Comparison of ENCODE assay signal across 29 mouse cellular contexts in the genomic region with DNA sequence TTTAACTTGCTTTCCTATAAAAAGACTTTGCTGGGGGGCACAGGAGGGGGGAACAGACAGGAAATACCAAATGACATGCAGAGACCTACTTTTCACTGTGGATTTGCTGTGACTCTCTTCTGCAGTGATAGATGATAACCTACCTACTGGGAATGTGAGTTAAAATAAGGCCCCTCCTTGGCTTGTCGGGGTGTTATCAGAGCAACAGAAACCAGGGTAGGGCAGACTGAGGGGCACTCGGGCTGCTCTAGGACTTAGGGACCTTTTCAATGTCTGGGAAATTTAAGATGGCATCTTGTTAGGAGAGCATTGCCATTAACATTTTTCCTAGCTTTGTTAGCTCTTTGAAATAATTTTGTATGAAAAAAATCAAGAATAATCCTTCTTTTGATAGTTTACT. TPM values are rescaled to one million over a fixed set of nuclear protein-coding genes. Genes with fewer than 3 reads are reported as not detected.
DNase-seq lines count a peak whose midpoint lies in the region; ATAC-seq and TF ChIP-seq lines count a peak whose summit lies in the region.
"Had no signal": no experiment of that assay in that cellular context is flagged by ENCODE, and none has a peak within 500 bp of the region (broad histone marks: within the 10 kb centered on the region; RNA-seq: fewer than 3 reads in every experiment).

No protein-coding gene starts in this region.

- no peak for TF ChIP-seq EP300 in liver, postnatal 0 days (IDR thresholded peaks at IDR 0.05; ENCODE audit: low read depth)

- H3K9me3 ChIP-seq in liver, embryonic 11.5 days (ENCODE audit: control insufficient read depth, low read length) = no peaks in the 10 kb centered on the region
- H3K9me3 ChIP-seq in liver, postnatal 0 days (ENCODE audit: low read length) = no peaks in the 10 kb centered on the region
- no peaks in the 10 kb centered on the region for H3K9me3 ChIP-seq in liver, embryonic 13.5 days (replicated peaks)
- no peaks in the 10 kb centered on the region for H3K9me3 ChIP-seq in liver, embryonic 16.5 days (replicated peaks; ENCODE audit: control insufficient read depth, low read length)
- H3K9me3 ChIP-seq in intestine, embryonic 15.5 days = no peaks in the 10 kb centered on the region
- H3K9me3 ChIP-seq: embryonic facial prominence, embryonic 13.5 days; embryonic facial prominence, embryonic 15.5 days; forebrain, embryonic 10.5 days; forebrain, embryonic 12.5 days; G1E had no signal

- intact Hi-C loops in gastrocnemius, adult 2 months (cut with DNase I) = no loop called here

- no peak overlapping the region for H3K9ac ChIP-seq in liver, embryonic 11.5 days (ENCODE audit: low read depth, low read length)
- H3K9ac ChIP-seq in liver, postnatal 0 days (replicated peaks) = no peak overlapping the region
- H3K9ac ChIP-seq in liver, embryonic 13.5 days = no peak overlapping the region
- H3K9ac ChIP-seq in liver, embryonic 16.5 days (ENCODE audit: low read depth, low read length) = no peak overlapping the region
- H3K9ac ChIP-seq in intestine, embryonic 15.5 days = no peak overlapping the region
- H3K9ac ChIP-seq: embryonic facial prominence, embryonic 13.5 days; embryonic facial prominence, embryonic 15.5 days; forebrain, embryonic 12.5 days had no signal

- ATAC-seq in liver, embryonic 11.5 days (replicated peaks; ENCODE audit: low FRiP score) = peak; percentile 58
- ATAC-seq in liver, postnatal 0 days = no peak
- ATAC-seq in liver, embryonic 13.5 days (ENCODE audit: low read depth) = peak; percentile 77
- 0 out of 2 replicates have a peak, but pooled peaks have one; percentile 47 for ATAC-seq in liver, embryonic 16.5 days (ENCODE audit: low read depth)
- ATAC-seq in intestine, embryonic 15.5 days = no peak
- ATAC-seq: activated CD4-positive, CD25-positive, alpha-beta regulatory T cell, adult 4 months; CD4-positive, CD25-positive, alpha-beta regulatory T cell, adult 4 months; forebrain, embryonic 14.5 days; Patski had no signal

- no peak for DNase-seq in gastrocnemius, adult 2 months
- DNase-seq in gastrocnemius, postnatal 10 days = no peak
- DNase-seq in liver, embryonic 11.5 days (ENCODE audit: low spot score) = no peak
- DNase-seq in liver, postnatal 0 days = no peak
- DNase-seq in liver, embryonic 13.5 days = no peak
- DNase-seq: adrenal gland, postnatal 14 days; B cell, adult 2 months; cerebellum, adult 11-12 months; cerebellum, adult 8-10 months; cerebellum, adult 9-11 months; cerebellum, postnatal 14 days; cerebellum, postnatal 36 days had no signal

- H3K36me3 ChIP-seq in liver, embryonic 11.5 days (ENCODE audit: control insufficient read depth, insufficient read depth, low read length) = no peaks in the 10 kb centered on the region
- peaks cover 68% of the 10 kb centered on the region for H3K36me3 ChIP-seq in liver, postnatal 0 days (replicated peaks; ENCODE audit: insufficient read depth, low read length)
- peaks cover 37% of the 10 kb centered on the region for H3K36me3 ChIP-seq in liver, embryonic 13.5 days
- H3K36me3 ChIP-seq in liver, embryonic 16.5 days (ENCODE audit: control insufficient read depth, insufficient read depth) = peaks cover 13% of the 10 kb centered on the region
- H3K36me3 ChIP-seq in intestine, embryonic 15.5 days = no peaks in the 10 kb centered on the region
- H3K36me3 ChIP-seq: embryonic facial prominence, embryonic 13.5 days; embryonic facial prominence, embryonic 15.5 days; forebrain, embryonic 10.5 days; forebrain, embryonic 12.5 days had no signal

- no peak for TF ChIP-seq CTCF in gastrocnemius, adult 2 months (IDR thresholded peaks at IDR 0.05)
- no peak for TF ChIP-seq CTCF in liver, postnatal 0 days (IDR thresholded peaks at IDR 0.05; ENCODE audit: low read depth)

- WGBS in liver, embryonic 11.5 days = 28% methylated on average over 2 of the region's 2 CpGs
- WGBS in liver, postnatal 0 days (ENCODE audit: insufficient replicate concordance) = 42% methylated on average over 2 of the region's 2 CpGs
- 10% methylated on average over 2 of the region's 2 CpGs for WGBS in liver, embryonic 13.5 days (ENCODE audit: insufficient replicate concordance)
- 11% methylated on average over 2 of the region's 2 CpGs for WGBS in liver, embryonic 16.5 days (ENCODE audit: insufficient replicate concordance)
- 63% methylated on average over 2 of the region's 2 CpGs for WGBS in intestine, embryonic 15.5 days

- peaks cover 7% of the 10 kb centered on the region for H3K4me1 ChIP-seq in liver, embryonic 11.5 days (replicated peaks; ENCODE audit: control insufficient read depth, insufficient read depth, low read length)
- H3K4me1 ChIP-seq in liver, postnatal 0 days (ENCODE audit: insufficient read depth) = no peaks in the 10 kb centered on the region
- H3K4me1 ChIP-seq in liver, embryonic 13.5 days (replicated peaks) = peaks cover 16% of the 10 kb centered on the region
- peaks cover 3% of the 10 kb centered on the region for H3K4me1 ChIP-seq in liver, embryonic 16.5 days (ENCODE audit: control insufficient read depth, low read depth, low read length)
- H3K4me1 ChIP-seq in intestine, embryonic 15.5 days (replicated peaks) = no peaks in the 10 kb centered on the region
- H3K4me1 ChIP-seq: embryonic facial prominence, embryonic 15.5 days; forebrain, embryonic 10.5 days had no signal

- no peak overlapping the region for H3K4me3 ChIP-seq in gastrocnemius, adult 2 months
- H3K4me3 ChIP-seq in liver, embryonic 11.5 days (ENCODE audit: low read depth, low read length) = no peak overlapping the region
- no peak overlapping the region for H3K4me3 ChIP-seq in liver, postnatal 0 days (ENCODE audit: low read depth, low read length)
- H3K4me3 ChIP-seq in liver, embryonic 13.5 days (replicated peaks) = no peak overlapping the region
- no peak overlapping the region for H3K4me3 ChIP-seq in liver, embryonic 16.5 days (ENCODE audit: low read depth, low read length)
- H3K4me3 ChIP-seq in intestine, embryonic 15.5 days (replicated peaks) = no peak overlapping the region
- H3K4me3 ChIP-seq: embryonic facial prominence, embryonic 13.5 days; embryonic facial prominence, embryonic 15.5 days; erythroblast, embryonic 14.5 days; forebrain, embryonic 10.5 days; forebrain, embryonic 12.5 days had no signal

- H3K4me2 ChIP-seq in liver, embryonic 11.5 days = no peak overlapping the region
- no peak overlapping the region for H3K4me2 ChIP-seq in liver, postnatal 0 days (ENCODE audit: low read depth, low read length)
- H3K4me2 ChIP-seq in liver, embryonic 13.5 days = no peak overlapping the region
- no peak overlapping the region for H3K4me2 ChIP-seq in liver, embryonic 16.5 days (ENCODE audit: low read depth, low read length)
- no peak overlapping the region for H3K4me2 ChIP-seq in intestine, embryonic 15.5 days (replicated peaks)
- H3K4me2 ChIP-seq: embryonic facial prominence, embryonic 13.5 days; embryonic facial prominence, embryonic 15.5 days; forebrain, embryonic 12.5 days had no signal

- H3K27ac ChIP-seq in gastrocnemius, adult 2 months = peak overlapping the region; percentile 80
- no peak overlapping the region for H3K27ac ChIP-seq in liver, embryonic 11.5 days (ENCODE audit: low read depth, low read length)
- no peak overlapping the region for H3K27ac ChIP-seq in liver, postnatal 0 days (ENCODE audit: low read depth)
- 0 out of 2 replicates have a peak overlapping the region, but pooled peaks have one; percentile 2 for H3K27ac ChIP-seq in liver, embryonic 13.5 days
- no peak overlapping the region for H3K27ac ChIP-seq in liver, embryonic 16.5 days (ENCODE audit: low read length)
- H3K27ac ChIP-seq in intestine, embryonic 15.5 days = no peak overlapping the region
- H3K27ac ChIP-seq: embryonic facial prominence, embryonic 13.5 days; embryonic facial prominence, embryonic 15.5 days; forebrain, embryonic 10.5 days; forebrain, embryonic 12.5 days had no signal

- no peaks in the 10 kb centered on the region for H3K27me3 ChIP-seq in liver, embryonic 11.5 days (replicated peaks; ENCODE audit: control insufficient read depth, insufficient read depth, low read length)
- H3K27me3 ChIP-seq in liver, postnatal 0 days (ENCODE audit: insufficient read depth, low read length) = no peaks in the 10 kb centered on the region
- H3K27me3 ChIP-seq in liver, embryonic 13.5 days = no peaks in the 10 kb centered on the region
- H3K27me3 ChIP-seq in liver, embryonic 16.5 days (ENCODE audit: control insufficient read depth, insufficient read depth, low read depth, low read length) = no peaks in the 10 kb centered on the region
- no peaks in the 10 kb centered on the region for H3K27me3 ChIP-seq in intestine, embryonic 15.5 days (replicated peaks)
- H3K27me3 ChIP-seq: CH12.LX; embryonic facial prominence, embryonic 13.5 days; embryonic facial prominence, embryonic 15.5 days; forebrain, embryonic 12.5 days; Patski had no signal

RNA-seq across cellular contexts. Expression of gene Mcm10, which starts 10.7 kb away (rescaled TPM):
- total RNA-seq in gastrocnemius, adult 2 months (2021) = under 1 TPM in 1 of 2 experiments, not detected in 1; 0.08 TPM
- 1 to 10 TPM; 2.3 to 4.7 TPM for total RNA-seq in gastrocnemius, postnatal 10 days (2021)
- polyA plus RNA-seq in liver, embryonic 11.5 days (2014; fragmentation: Nextera tagmentation; extraction: Ambion mirVana) = 77.2 and 84.4 TPM in 2 replicates
- polyA plus RNA-seq in liver, postnatal 0 days (2015; fragmentation: Nextera tagmentation; extraction: Ambion mirVana) = 10.5 and 12.2 TPM in 2 replicates
- 39.3 and 47.0 TPM in 2 replicates for polyA plus RNA-seq in liver, embryonic 13.5 days (2015; fragmentation: Nextera tagmentation; extraction: Ambion mirVana)
- 29.8 and 30.3 TPM in 2 replicates for polyA plus RNA-seq in liver, embryonic 16.5 days (2015; fragmentation: Nextera tagmentation; extraction: Ambion mirVana)
- polyA plus RNA-seq in intestine, embryonic 15.5 days (2015; fragmentation: Nextera tagmentation; extraction: Ambion mirVana) = 34.2 and 36.8 TPM in 2 replicates

RNA-seq across cellular contexts. Expression of gene Optn, which starts 40.6 kb away (rescaled TPM):
- 10 to 100 TPM; 80.2 to 99.2 TPM for total RNA-seq in gastrocnemius, adult 2 months (2021)
- total RNA-seq in gastrocnemius, postnatal 10 days (2021) = 10 to 100 TPM; 23.5 to 26.4 TPM
- polyA plus RNA-seq in liver, embryonic 11.5 days (2014; fragmentation: Nextera tagmentation; extraction: Ambion mirVana) = 18.7 and 21.8 TPM in 2 replicates
- polyA plus RNA-seq in liver, postnatal 0 days (2015; fragmentation: Nextera tagmentation; extraction: Ambion mirVana) = 41.0 and 42.0 TPM in 2 replicates
- polyA plus RNA-seq in liver, embryonic 13.5 days (2015; fragmentation: Nextera tagmentation; extraction: Ambion mirVana) = 15.2 and 18.4 TPM in 2 replicates
- polyA plus RNA-seq in liver, embryonic 16.5 days (2015; fragmentation: Nextera tagmentation; extraction: Ambion mirVana) = 21.8 and 22.3 TPM in 2 replicates
- polyA plus RNA-seq in intestine, embryonic 15.5 days (2015; fragmentation: Nextera tagmentation; extraction: Ambion mirVana) = 17.3 and 18.7 TPM in 2 replicates

RNA-seq across cellular contexts. Expression of gene Ucma, which starts 47.4 kb away (rescaled TPM):
- total RNA-seq in gastrocnemius, adult 2 months (2021) = not detected
- total RNA-seq in gastrocnemius, postnatal 10 days (2021) = under 1 TPM in 1 of 2 experiments, not detected in 1; 0.75 TPM
- not detected in 2 replicates for polyA plus RNA-seq in liver, embryonic 11.5 days (2014; fragmentation: Nextera tagmentation; extraction: Ambion mirVana)
- not detected in 2 replicates for polyA plus RNA-seq in liver, postnatal 0 days (2015; fragmentation: Nextera tagmentation; extraction: Ambion mirVana)
- polyA plus RNA-seq in liver, embryonic 13.5 days (2015; fragmentation: Nextera tagmentation; extraction: Ambion mirVana) = not detected in 2 replicates
- not detected in 2 replicates for polyA plus RNA-seq in liver, embryonic 16.5 days (2015; fragmentation: Nextera tagmentation; extraction: Ambion mirVana)
- polyA plus RNA-seq in intestine, embryonic 15.5 days (2015; fragmentation: Nextera tagmentation; extraction: Ambion mirVana) = not detected in 2 replicates
- total RNA-seq: adrenal gland, adult 18-20 months; adrenal gland, adult 8-10 months; adrenal gland, postnatal 14 days; adrenal gland, postnatal 36 days; CH12.LX; common myeloid progenitor, adult 5-6 weeks; G1E had no signal
- polyA plus RNA-seq: activated CD4-positive, CD25-positive, alpha-beta regulatory T cell, adult 4 months; CD4-positive, CD25-positive, alpha-beta regulatory T cell, adult 4 months; erythroblast, embryonic 14.5 days; forebrain, embryonic 12.5 days; G1E; Patski had no signal

Comparison
In these comparisons a context has a peak if more than half of its experiments do, and no peak if none do; other contexts are left out.
1. H3K27ac ChIP-seq: peak in gastrocnemius, adult 2 months (single experiment) and liver, embryonic 13.5 days (single experiment); none in liver, embryonic 11.5 days (single experiment), liver, postnatal 0 days (single experiment), liver, embryonic 16.5 days (single experiment) and intestine, embryonic 15.5 days (single experiment).
2. ATAC-seq: peak in liver, embryonic 11.5 days (single experiment), liver, embryonic 13.5 days (single experiment) and liver, embryonic 16.5 days (single experiment); none in liver, postnatal 0 days (single experiment) and intestine, embryonic 15.5 days (single experiment).